Mouse (Mus musculus) testis, adult 2 months (tissue): Measurements from ENCODE around the gene S100a5.

ENCODE experiments used
- CTCF ChIP-seq: fragments of 200-500 bp; IDR thresholded peaks from 2 replicates; pipeline ENCODE4 v1.5.1; 2012; ENCODE audit warnings: low read depth, mild to moderate bottlenecking, inconsistent platforms, low read length, moderate library complexity; ENCODE audit not compliant: control insufficient read depth, insufficient read depth, insufficient replicate concordance
- POLR2A ChIP-seq: fragments of 200-500 bp; IDR thresholded peaks from 2 replicates; pipeline ENCODE4 v1.6.1; 2012; ENCODE audit warnings: low read depth, mild to moderate bottlenecking, inconsistent platforms, low read length, moderate library complexity; ENCODE audit not compliant: control insufficient read depth

GRCm38 (mm10) chr3:90605736-90606135 lies 2.6 kb upstream of the S100a5 start:
- TF ChIP-seq POLR2A (no peak), CTCF (no peak)
